Mouse (Mus musculus) liver (tissue): Measurements from ENCODE around the gene Olfr307.
"Not testable (repeated sequence)": the region's sequence is repeated elsewhere in the genome, so short reads cannot be mapped to it uniquely, and the experiment has no call there.

ENCODE experiments used
- DNase-seq: peaks from one replicate; pipeline ENCODE4 v3.0.0-alpha.2; 2020; ENCODE audit warnings: mixed read lengths

Olfr307 gene

GRCm38 (mm10) chr7:86337486-86337885 is at the start of gene Olfr307:
Olfr307 (minus strand) TSS chr7:86337586.
- no peak for DNase-seq

GRCm38 (mm10) chr7:86386558-86386957 is 49.2 kb upstream of the Olfr307 start, which contains the start of gene Olfr304:
Olfr304 (minus strand) TSS chr7:86386658.
- no peak for DNase-seq

GRCm38 (mm10) chr7:86385769-86386168 is 48.4 kb upstream of the Olfr307 start:
- no peak for DNase-seq

GRCm38 (mm10) chr7:86366828-86367227 is 29.4 kb upstream of the Olfr307 start, which contains the start of gene Olfr305:
Olfr305 (minus strand) TSS chr7:86366928.
- DNase-seq: no peak

- not testable (repeated sequence) for DNase-seq
Observed at GRCm38 (mm10) chr7:86346296-86346695, 8.9 kb upstream of the Olfr307 start.

GRCm38 (mm10) chr7:86344253-86344652 is 6.9 kb upstream of the Olfr307 start:
- no peak for DNase-seq

GRCm38 (mm10) chr7:86342881-86343565 is 5.6 kb upstream of the Olfr307 start:
- no peak for DNase-seq

GRCm38 (mm10) chr7:86325530-86325929 is 11.9 kb downstream of the Olfr307 start, which contains the start of gene Olfr308:
Olfr308 (minus strand) TSS chr7:86325630.
- no peak for DNase-seq

GRCm38 (mm10) chr7:86321323-86321722 is 16.1 kb downstream of the Olfr307 start:
- no peak for DNase-seq

GRCm38 (mm10) chr7:86313608-86314007 is 23.8 kb downstream of the Olfr307 start, which contains the start of gene Olfr309:
Olfr309 (minus strand) TSS chr7:86313708.
- DNase-seq: no peak
